Mouse (Mus musculus) heart, embryonic 16.5 days (tissue): ENCODE measurements around the gene Kifc5b. TPM values are rescaled to one million over a fixed set of nuclear protein-coding genes. Genes with fewer than 3 reads are reported as not detected.

ENCODE experiments used
- ATAC-seq: fragments of 200-750 bp; cut with Nextera tagmentation; replicated peaks from 2 replicates; pipeline ENCODE4 v1.8.0; 2017; ENCODE audit warnings: moderate number of reproducible peaks; ENCODE audit not compliant: insufficient read depth, low FRiP score; ENCODE audit errors: extremely low read depth
- H3K27ac ChIP-seq: fragments of 300-500 bp; sonication (generic); 2 replicates; pipeline ENCODE4 v1.5.1; 2014; ENCODE audit warnings: mild to moderate bottlenecking, low read length, control low read depth, moderate library complexity
- H3K27me3 ChIP-seq: fragments of 300-500 bp; sonication (generic); 2 replicates; pipeline ENCODE4 v1.6.1; 2014; ENCODE audit warnings: low read length, mixed read lengths; ENCODE audit not compliant: control insufficient read depth, insufficient read depth
- H3K36me3 ChIP-seq: fragments of 300-500 bp; sonication (generic); 2 replicates; pipeline ENCODE4 v1.6.1; 2014; ENCODE audit not compliant: control insufficient read depth, insufficient read depth
- H3K4me1 ChIP-seq: fragments of 300-500 bp; sonication (generic); 2 replicates; pipeline ENCODE4 v1.6.1; 2014; ENCODE audit warnings: low read length, mixed read lengths; ENCODE audit not compliant: control insufficient read depth, insufficient read depth
- H3K4me2 ChIP-seq: fragments of 300-500 bp; sonication (generic); 2 replicates; pipeline ENCODE4 v1.6.1; 2014; ENCODE audit warnings: low read depth, mild to moderate bottlenecking, control low read depth, low read length
- H3K4me3 ChIP-seq: fragments of 300-500 bp; sonication (generic); 2 replicates; pipeline ENCODE4 v1.5.1; 2014; ENCODE audit warnings: mild to moderate bottlenecking, control low read depth, low read length
- H3K9ac ChIP-seq: fragments of 300-500 bp; sonication (generic); 2 replicates; pipeline ENCODE4 v1.6.1; 2014; ENCODE audit warnings: low read length, control low read depth
- H3K9me3 ChIP-seq: fragments of 300-500 bp; sonication (generic); replicated peaks from 2 replicates; pipeline ENCODE4 v1.6.1; 2016; ENCODE audit warnings: low read length; ENCODE audit not compliant: control insufficient read depth
- WGBS: fragments of 180-500 bp; shearing (Covaris S2); extraction: QIAGEN DNeasy Blood & Tissue Kit; methylation state at CpG from one replicate; pipeline ENCODE4 v1.1.7; 2014; 5-methylcytosine and 5-hydroxymethylcytosine counted together
- polyA plus RNA-seq: library from polyadenylated mRNA; unstranded; fragments of >200 nt; fragmentation: Nextera tagmentation; extraction: Ambion mirVana; gene quantifications from 2 replicates; pipeline ENCODE4 v1.2.1, GENCODE M21; 2015

Gene Kifc5b
- polyA plus RNA-seq, 1 experiment from 2014 or later: 6.9 TPM

GRCm38 (mm10) chr17:26948316-26949050 is 31.6 kb downstream of the Kifc5b start:
- WGBS: 0% methylated on average over 40 of the region's 87 CpGs
- ATAC-seq: no peak
- peak overlapping the region; percentile 85 for H3K9ac ChIP-seq

GRCm38 (mm10) chr17:26949051-26949577 is 32.2 kb downstream of the Kifc5b start:
- no peaks in the 10 kb centered on the region for H3K27me3 ChIP-seq
- no peaks in the 10 kb centered on the region for H3K9me3 ChIP-seq
- H3K4me3 ChIP-seq: peak overlapping the region; percentile 77
- no peak for ATAC-seq
- peak overlapping the region; percentile 60; the same call in 1 of the 2 replicates for H3K27ac ChIP-seq
- H3K9ac ChIP-seq: peak overlapping the region; percentile 85
- H3K36me3 ChIP-seq: no peaks in the 10 kb centered on the region
- peak overlapping the region; percentile 98 for H3K4me2 ChIP-seq
- WGBS: 11% methylated on average over 13 of the region's 14 CpGs
- H3K4me1 ChIP-seq: peaks cover 58% of the 10 kb centered on the region

More at GRCm38 (mm10) chr17:26948316-26949050, 31.6 kb downstream of the Kifc5b start:
- H3K4me1 ChIP-seq: peaks cover 55% of the 10 kb centered on the region
- peak overlapping the region; percentile 98 for H3K4me2 ChIP-seq
- H3K27me3 ChIP-seq: no peaks in the 10 kb centered on the region
- no peaks in the 10 kb centered on the region for H3K9me3 ChIP-seq
- no peaks in the 10 kb centered on the region for H3K36me3 ChIP-seq
- H3K4me3 ChIP-seq: peak overlapping the region; percentile 77
- peak overlapping the region; percentile 60 for H3K27ac ChIP-seq

- WGBS: 50% methylated on average over 5 of the region's 5 CpGs
- no peak overlapping the region for H3K27ac ChIP-seq
- no peak overlapping the region for H3K4me2 ChIP-seq
- no peaks in the 10 kb centered on the region for H3K27me3 ChIP-seq
- peaks cover 60% of the 10 kb centered on the region for H3K4me1 ChIP-seq
- no peak overlapping the region for H3K9ac ChIP-seq
- no peaks in the 10 kb centered on the region for H3K36me3 ChIP-seq
- no peak overlapping the region for H3K4me3 ChIP-seq
- H3K9me3 ChIP-seq: no peaks in the 10 kb centered on the region
- no peak for ATAC-seq
These were observed 33.0 kb downstream of the Kifc5b start for GRCm38 (mm10) chr17:26949866-26950265.

- Histone ChIP-seq H3K4me3 (peak overlapping the region; percentile 29; the same call in 1 of the 2 replicates), H3K27ac (no peak overlapping the region), H3K4me1 (peaks cover 58% of the 10 kb centered on the region), H3K4me2 (peak overlapping the region; percentile 59), H3K9ac (peak overlapping the region; percentile 55), H3K36me3 (no peaks in the 10 kb centered on the region), H3K27me3 (no peaks in the 10 kb centered on the region), H3K9me3 (no peaks in the 10 kb centered on the region)
- 45% methylated on average over 7 of the region's 7 CpGs for whole genome bisulfite sequencing
- ATAC-seq: no peak
These were observed 33.8 kb downstream of the Kifc5b start for GRCm38 (mm10) chr17:26950560-26951288.

- Histone ChIP-seq H3K9ac (peak overlapping the region; percentile 55), H3K27me3 (no peaks in the 10 kb centered on the region), H3K4me1 (peaks cover 51% of the 10 kb centered on the region), H3K27ac (no peak overlapping the region), H3K4me3 (peak overlapping the region; percentile 29), H3K4me2 (peak overlapping the region; percentile 59), H3K9me3 (no peaks in the 10 kb centered on the region), H3K36me3 (no peaks in the 10 kb centered on the region)
- ATAC-seq: peak; percentile 25; the same call in 1 of the 2 replicates
- WGBS: 3% methylated on average over 10 of the region's 11 CpGs
These were observed 34.5 kb downstream of the Kifc5b start for GRCm38 (mm10) chr17:26951406-26951805.

GRCm38 (mm10) chr17:26951952-26952877 is 35.3 kb downstream of the Kifc5b start:
- Histone ChIP-seq H3K9ac (peak overlapping the region; percentile 50), H3K4me2 (peak overlapping the region; percentile 59), H3K27me3 (no peaks in the 10 kb centered on the region), H3K27ac (no peak overlapping the region), H3K4me1 (peaks cover 47% of the 10 kb centered on the region), H3K9me3 (no peaks in the 10 kb centered on the region), H3K36me3 (0 out of 2 replicates have a peak, but pooled peaks cover 3% of the 10 kb centered on the region), H3K4me3 (peak overlapping the region; percentile 29)
- ATAC-seq: no peak
- WGBS: 22% methylated on average over 23 of the region's 23 CpGs

GRCm38 (mm10) chr17:26953201-26953600 is 36.3 kb downstream of the Kifc5b start:
- H3K9me3 ChIP-seq: no peaks in the 10 kb centered on the region
- no peak for ATAC-seq
- 28% methylated on average over 6 of the region's 6 CpGs for WGBS
- H3K27ac ChIP-seq: peak overlapping the region; percentile 87
- H3K4me3 ChIP-seq: no peak overlapping the region
- no peaks in the 10 kb centered on the region for H3K27me3 ChIP-seq
- H3K4me2 ChIP-seq: peak overlapping the region; percentile 48
- peak overlapping the region; percentile 50; the same call in 1 of the 2 replicates for H3K9ac ChIP-seq
- peaks cover 11% of the 10 kb centered on the region for H3K36me3 ChIP-seq
- H3K4me1 ChIP-seq: peaks cover 43% of the 10 kb centered on the region

GRCm38 (mm10) chr17:26953726-26954125 is 36.8 kb downstream of the Kifc5b start:
- peak overlapping the region; percentile 87 for H3K27ac ChIP-seq
- peak; percentile 37 for ATAC-seq
- peak overlapping the region; percentile 50 for H3K9ac ChIP-seq
- H3K36me3 ChIP-seq: peaks cover 11% of the 10 kb centered on the region
- H3K4me1 ChIP-seq: peaks cover 43% of the 10 kb centered on the region
- peak overlapping the region; percentile 48 for H3K4me2 ChIP-seq
- no peaks in the 10 kb centered on the region for H3K27me3 ChIP-seq
- H3K4me3 ChIP-seq: peak overlapping the region; percentile 18
- WGBS: 7% methylated on average over 11 of the region's 16 CpGs
- H3K9me3 ChIP-seq: no peaks in the 10 kb centered on the region
